Mouse (Mus musculus) limb, embryonic 13.5 days (tissue): Measurements from ENCODE around the gene Msmp. TPM values are rescaled to one million over a fixed set of nuclear protein-coding genes. Genes with fewer than 3 reads are reported as not detected.

Experiments
- ATAC-seq: fragments of 200-750 bp; cut with Nextera tagmentation; 2 replicates; pipeline ENCODE4 v1.8.0; 2017; ENCODE audit warnings: low read depth, moderate number of reproducible peaks, moderate TSS enrichment; ENCODE audit not compliant: low FRiP score
- H3K27ac ChIP-seq: fragments of 300-500 bp; sonication (generic); 2 replicates; pipeline ENCODE4 v1.5.1; 2015; ENCODE audit warnings: inconsistent platforms, mild to moderate bottlenecking, moderate library complexity
- H3K27me3 ChIP-seq: fragments of 300-500 bp; sonication (generic); 2 replicates; pipeline ENCODE4 v1.6.1; 2015; ENCODE audit warnings: mild to moderate bottlenecking, inconsistent platforms
- H3K36me3 ChIP-seq: fragments of 300-500 bp; sonication (generic); 2 replicates; pipeline ENCODE4 v1.6.1; 2015; ENCODE audit warnings: inconsistent platforms, mild to moderate bottlenecking, moderate library complexity
- H3K4me1 ChIP-seq: fragments of 300-500 bp; sonication (generic); 2 replicates; pipeline ENCODE4 v1.6.1; 2015; ENCODE audit warnings: inconsistent platforms
- H3K4me2 ChIP-seq: fragments of 300-500 bp; sonication (generic); replicated peaks from 2 replicates; pipeline ENCODE4 v1.6.1; 2015; ENCODE audit warnings: inconsistent platforms, mild to moderate bottlenecking, moderate library complexity
- H3K4me3 ChIP-seq: fragments of 300-500 bp; sonication (generic); 2 replicates; pipeline ENCODE4 v1.5.1; 2015; ENCODE audit warnings: moderate library complexity, mild to moderate bottlenecking, inconsistent platforms
- H3K9ac ChIP-seq: fragments of 300-500 bp; sonication (generic); 2 replicates; pipeline ENCODE4 v1.6.1; 2015; ENCODE audit warnings: mild to moderate bottlenecking, inconsistent platforms
- H3K9me3 ChIP-seq: fragments of 300-500 bp; sonication (generic); 2 replicates; pipeline ENCODE4 v1.6.1; 2016; ENCODE audit warnings: inconsistent platforms
- WGBS: fragments of 180-500 bp; shearing (Covaris S2); methylation state at CpG from one replicate; pipeline ENCODE4 v1.1.7; 2015; 5-methylcytosine and 5-hydroxymethylcytosine counted together
- polyA plus RNA-seq: library from polyadenylated mRNA; unstranded; fragments of >200 nt; fragmentation: Nextera tagmentation; extraction: Ambion mirVana; gene quantifications from 2 replicates; pipeline ENCODE4 v1.2.1, GENCODE M21; 2015

Gene Msmp
- polyA plus RNA-seq, result 1.4 and 2.2 TPM in 2 replicates

- Histone ChIP-seq H3K36me3 (peaks cover 51% of the 10 kb centered on the region), H3K27ac (no peak within 1 kb of the TSS; the same call in 1 of the 2 replicates), H3K4me1 (peaks cover 13% of the 10 kb centered on the region), H3K9me3 (no peaks in the 10 kb centered on the region), H3K9ac (peak within 1 kb of the TSS; percentile 13; the same call in 1 of the 2 replicates), H3K4me3 (no peak within 1 kb of the TSS), H3K27me3 (no peaks in the 10 kb centered on the region), H3K4me2 (no peak within 1 kb of the TSS)
- no peak for ATAC-seq
- WGBS, result 66% methylated on average over 12 of the region's 12 CpGs
Observed at GRCm38 (mm10) chr4:43584444-43585416, at the start of gene Msmp. Gene Msmp, minus strand, starts transcription at chr4:43584494.

- Histone ChIP-seq H3K36me3 (no peaks in the 10 kb centered on the region), H3K27me3 (peaks cover 9% of the 10 kb centered on the region; the same call in 1 of the 2 replicates), H3K4me3 (no peak overlapping the region), H3K4me1 (peaks cover 45% of the 10 kb centered on the region), H3K9me3 (no peaks in the 10 kb centered on the region), H3K4me2 (peak overlapping the region; percentile 94), H3K27ac (no peak overlapping the region), H3K9ac (peak overlapping the region; percentile 36; the same call in 1 of the 2 replicates)
- no peak for ATAC-seq
- WGBS, result 87% methylated on average over 2 of the region's 2 CpGs
Observed at GRCm38 (mm10) chr4:43633736-43634135, 49.4 kb upstream of the Msmp start.

- Histone ChIP-seq H3K9ac (peak overlapping the region; percentile 97), H3K4me1 (peaks cover 45% of the 10 kb centered on the region)
Observed at GRCm38 (mm10) chr4:43633296-43633695, 49.0 kb upstream of the Msmp start.

GRCm38 (mm10) chr4:43631956-43632920 is 47.9 kb upstream of the Msmp start:
- H3K36me3 ChIP-seq, result no peaks in the 10 kb centered on the region
- ATAC-seq, result 0 out of 2 replicates have a peak, but pooled peaks have one; percentile 25
- 49% methylated on average over 42 of the region's 42 CpGs for WGBS
- H3K4me1 ChIP-seq, result peaks cover 45% of the 10 kb centered on the region
- peak overlapping the region; percentile 76 for H3K27ac ChIP-seq
- no peaks in the 10 kb centered on the region for H3K9me3 ChIP-seq
- H3K4me3 ChIP-seq, result peak overlapping the region; percentile 73
- peak overlapping the region; percentile 94 for H3K4me2 ChIP-seq
- H3K27me3 ChIP-seq, result peaks cover 9% of the 10 kb centered on the region; the same call in 1 of the 2 replicates
- H3K9ac ChIP-seq, result peak overlapping the region; percentile 97

More at GRCm38 (mm10) chr4:43633296-43633695, 49.0 kb upstream of the Msmp start:
- H3K4me2 ChIP-seq, result peak overlapping the region; percentile 94
- peak overlapping the region; percentile 73 for H3K4me3 ChIP-seq
- H3K36me3 ChIP-seq, result no peaks in the 10 kb centered on the region
- H3K9me3 ChIP-seq, result no peaks in the 10 kb centered on the region
- WGBS, result 71% methylated on average over 8 of the region's 8 CpGs
- no peak overlapping the region for H3K27ac ChIP-seq
- peaks cover 9% of the 10 kb centered on the region; the same call in 1 of the 2 replicates for H3K27me3 ChIP-seq
- no peak for ATAC-seq

GRCm38 (mm10) chr4:43631046-43631955 is 47.0 kb upstream of the Msmp start, which contains the start of gene Npr2:
Gene Npr2, plus strand, starts transcription at chr4:43631935.
- Histone ChIP-seq H3K27me3 (peaks cover 9% of the 10 kb centered on the region; the same call in 1 of the 2 replicates), H3K9ac (peak within 1 kb of the TSS; percentile 97), H3K36me3 (no peaks in the 10 kb centered on the region), H3K9me3 (0 out of 2 replicates have a peak, but pooled peaks cover 1% of the 10 kb centered on the region), H3K4me1 (peaks cover 45% of the 10 kb centered on the region), H3K27ac (peak within 1 kb of the TSS; percentile 76), H3K4me2 (peak within 1 kb of the TSS; percentile 94), H3K4me3 (peak within 1 kb of the TSS; percentile 73)
- peak; percentile 40 for ATAC-seq
- WGBS, result under 1% methylated on average over 66 of the region's 70 CpGs

- ATAC-seq, result peak; percentile 10; the same call in 1 of the 2 replicates
- Histone ChIP-seq H3K4me3 (peak overlapping the region; percentile 73), H3K4me2 (peak overlapping the region; percentile 94), H3K4me1 (peaks cover 45% of the 10 kb centered on the region), H3K36me3 (no peaks in the 10 kb centered on the region), H3K9ac (peak overlapping the region; percentile 97), H3K27ac (peak overlapping the region; percentile 76; the same call in 1 of the 2 replicates), H3K27me3 (peaks cover 9% of the 10 kb centered on the region; the same call in 1 of the 2 replicates), H3K9me3 (peaks cover 3% of the 10 kb centered on the region; the same call in 1 of the 2 replicates)
- 24% methylated on average over 5 of the region's 5 CpGs for WGBS
Observed at GRCm38 (mm10) chr4:43630671-43631045, 46.4 kb upstream of the Msmp start.

GRCm38 (mm10) chr4:43630030-43630581 is 45.8 kb upstream of the Msmp start:
- Histone ChIP-seq H3K9me3 (peaks cover 8% of the 10 kb centered on the region), H3K4me1 (peaks cover 42% of the 10 kb centered on the region), H3K36me3 (no peaks in the 10 kb centered on the region), H3K27ac (peak overlapping the region; percentile 76; the same call in 1 of the 2 replicates), H3K4me2 (peak overlapping the region; percentile 94; the same call in 1 of the 2 replicates), H3K4me3 (no peak overlapping the region), H3K9ac (no peak overlapping the region), H3K27me3 (peaks cover 9% of the 10 kb centered on the region; the same call in 1 of the 2 replicates)
- WGBS, result 5% methylated on average over 5 of the region's 5 CpGs
- ATAC-seq, result peak; percentile 62; the same call in 1 of the 2 replicates

GRCm38 (mm10) chr4:43629106-43629817 is 45.0 kb upstream of the Msmp start:
- H3K36me3 ChIP-seq, result no peaks in the 10 kb centered on the region
- no peak overlapping the region for H3K9ac ChIP-seq
- no peak overlapping the region for H3K4me2 ChIP-seq
- peaks cover 12% of the 10 kb centered on the region for H3K9me3 ChIP-seq
- peaks cover 33% of the 10 kb centered on the region for H3K4me1 ChIP-seq
- no peak for ATAC-seq
- H3K4me3 ChIP-seq, result no peak overlapping the region
- H3K27me3 ChIP-seq, result peaks cover 9% of the 10 kb centered on the region; the same call in 1 of the 2 replicates
- no peak overlapping the region for H3K27ac ChIP-seq
- 45% methylated on average over 20 of the region's 20 CpGs for WGBS

GRCm38 (mm10) chr4:43620146-43620778 is 36.0 kb upstream of the Msmp start:
- Histone ChIP-seq H3K4me2 (no peak overlapping the region), H3K4me1 (no peaks in the 10 kb centered on the region), H3K9me3 (peaks cover 5% of the 10 kb centered on the region), H3K9ac (no peak overlapping the region), H3K27ac (no peak overlapping the region), H3K4me3 (no peak overlapping the region), H3K27me3 (no peaks in the 10 kb centered on the region), H3K36me3 (no peaks in the 10 kb centered on the region)
- 72% methylated on average over 4 of the region's 4 CpGs for WGBS
- ATAC-seq, result no peak
